Mouse (Mus musculus): ENCODE measurements at regions not wholly inside any gene's neighbourhood (a gene's known extent, or its start where the extent isn't known, plus 50 kb on each side); places are given as distances from the start of the nearest gene placed in this dataset.

- no peak for DNase-seq
- H3K36me3 ChIP-seq (ENCODE audit: control insufficient read depth, insufficient read depth, low read length), result no peaks in the 10 kb centered on the region
- no peak overlapping the region for H3K9ac ChIP-seq (ENCODE audit: low read depth, low read length)
- no peak for TF ChIP-seq POLR2A (IDR thresholded peaks at IDR 0.05; ENCODE audit: insufficient read depth, low read depth, low read length)
- TF ChIP-seq EP300 (IDR thresholded peaks at IDR 0.05; ENCODE audit: insufficient read depth, low read depth, low read length), result no peak
- TF ChIP-seq CTCF (IDR thresholded peaks at IDR 0.05), result no peak
- no peaks in the 10 kb centered on the region for H3K79me2 ChIP-seq (replicated peaks; ENCODE audit: control insufficient read depth, insufficient read depth, low read length)
- no peaks in the 10 kb centered on the region for H3K4me1 ChIP-seq (ENCODE audit: control insufficient read depth, insufficient read depth, low read length)
- H3K27me3 ChIP-seq (ENCODE audit: control insufficient read depth, insufficient read depth, low read length), result no peaks in the 10 kb centered on the region
- H3K27ac ChIP-seq, result no peak overlapping the region
- H3K4me3 ChIP-seq, result no peak overlapping the region
- intact Hi-C loops (cut with DNase I), result no loop called here
- 88% methylated on average over 9 of the region's 9 CpGs for WGBS
Measured at GRCm38 (mm10) chr10:116683374-116683773, 102.1 kb upstream of the Cnot2 start.

- Histone ChIP-seq H3K4me1 (ENCODE audit: control insufficient read depth, insufficient read depth, low read length) (no peaks in the 10 kb centered on the region; the same call in 1 of the 2 replicates), H3K36me3 (ENCODE audit: control insufficient read depth, insufficient read depth, low read length) (no peaks in the 10 kb centered on the region), H3K9ac (ENCODE audit: low read depth, low read length) (no peak overlapping the region), H3K79me2 (replicated peaks; ENCODE audit: control insufficient read depth, insufficient read depth, low read length) (no peaks in the 10 kb centered on the region), H3K27ac (no peak overlapping the region), H3K27me3 (ENCODE audit: control insufficient read depth, insufficient read depth, low read length) (no peaks in the 10 kb centered on the region), H3K4me3 (no peak overlapping the region)
- intact Hi-C loops (cut with DNase I), result no loop called here
- 70% methylated on average over 10 of the region's 10 CpGs for WGBS
- no peak for DNase-seq
- TF ChIP-seq POLR2A (IDR thresholded peaks at IDR 0.05; ENCODE audit: insufficient read depth, low read depth, low read length) (no peak), EP300 (IDR thresholded peaks at IDR 0.05; ENCODE audit: insufficient read depth, low read depth, low read length) (no peak), CTCF (IDR thresholded peaks at IDR 0.05) (no peak)
Measured at GRCm38 (mm10) chr10:116678950-116679735, 97.8 kb upstream of the Cnot2 start.

- Histone ChIP-seq H3K27ac (no peak overlapping the region), H3K27me3 (ENCODE audit: control insufficient read depth, insufficient read depth, low read length) (no peaks in the 10 kb centered on the region), H3K36me3 (ENCODE audit: control insufficient read depth, insufficient read depth, low read length) (no peaks in the 10 kb centered on the region), H3K4me3 (no peak overlapping the region), H3K4me1 (ENCODE audit: control insufficient read depth, insufficient read depth, low read length) (no peaks in the 10 kb centered on the region; the same call in 1 of the 2 replicates), H3K9ac (ENCODE audit: low read depth, low read length) (no peak overlapping the region), H3K79me2 (replicated peaks; ENCODE audit: control insufficient read depth, insufficient read depth, low read length) (no peaks in the 10 kb centered on the region)
- WGBS, result 51% methylated on average over 4 of the region's 4 CpGs
- no peak for DNase-seq
- TF ChIP-seq CTCF (IDR thresholded peaks at IDR 0.05) (no peak), EP300 (IDR thresholded peaks at IDR 0.05; ENCODE audit: insufficient read depth, low read depth, low read length) (no peak), POLR2A (IDR thresholded peaks at IDR 0.05; ENCODE audit: insufficient read depth, low read depth, low read length) (no peak)
- intact Hi-C loops (cut with DNase I), result no loop called here
Measured at GRCm38 (mm10) chr10:116677949-116678348, 96.6 kb upstream of the Cnot2 start.

GRCm38 (mm10) chr10:116675171-116675570 lies 93.9 kb upstream of the Cnot2 start:
- Histone ChIP-seq H3K4me1 (ENCODE audit: control insufficient read depth, insufficient read depth, low read length) (no peaks in the 10 kb centered on the region; the same call in 1 of the 2 replicates), H3K4me3 (no peak overlapping the region), H3K9ac (ENCODE audit: low read depth, low read length) (no peak overlapping the region), H3K27ac (no peak overlapping the region), H3K79me2 (replicated peaks; ENCODE audit: control insufficient read depth, insufficient read depth, low read length) (no peaks in the 10 kb centered on the region), H3K27me3 (ENCODE audit: control insufficient read depth, insufficient read depth, low read length) (no peaks in the 10 kb centered on the region), H3K36me3 (ENCODE audit: control insufficient read depth, insufficient read depth, low read length) (no peaks in the 10 kb centered on the region)
- TF ChIP-seq CTCF (IDR thresholded peaks at IDR 0.05), result no peak
- 76% methylated on average over 7 of the region's 7 CpGs for WGBS
- no peak for DNase-seq
- intact Hi-C loops (cut with DNase I), result no loop called here

GRCm38 (mm10) chr10:116674348-116674747 lies 93.0 kb upstream of the Cnot2 start:
- Histone ChIP-seq H3K27me3 (ENCODE audit: control insufficient read depth, insufficient read depth, low read length) (no peaks in the 10 kb centered on the region), H3K9ac (ENCODE audit: low read depth, low read length) (no peak overlapping the region), H3K79me2 (replicated peaks; ENCODE audit: control insufficient read depth, insufficient read depth, low read length) (no peaks in the 10 kb centered on the region), H3K27ac (no peak overlapping the region), H3K4me3 (no peak overlapping the region), H3K36me3 (ENCODE audit: control insufficient read depth, insufficient read depth, low read length) (no peaks in the 10 kb centered on the region), H3K4me1 (ENCODE audit: control insufficient read depth, insufficient read depth, low read length) (no peaks in the 10 kb centered on the region; the same call in 1 of the 2 replicates)
- 58% methylated on average over 2 of the region's 2 CpGs for WGBS
- no peak for TF ChIP-seq EP300 (IDR thresholded peaks at IDR 0.05; ENCODE audit: insufficient read depth, low read depth, low read length)
- no peak for TF ChIP-seq POLR2A (IDR thresholded peaks at IDR 0.05; ENCODE audit: insufficient read depth, low read depth, low read length)
- no peak for TF ChIP-seq CTCF (IDR thresholded peaks at IDR 0.05)
- intact Hi-C loops (cut with DNase I), result no loop called here
- no peak for DNase-seq

DNA sequence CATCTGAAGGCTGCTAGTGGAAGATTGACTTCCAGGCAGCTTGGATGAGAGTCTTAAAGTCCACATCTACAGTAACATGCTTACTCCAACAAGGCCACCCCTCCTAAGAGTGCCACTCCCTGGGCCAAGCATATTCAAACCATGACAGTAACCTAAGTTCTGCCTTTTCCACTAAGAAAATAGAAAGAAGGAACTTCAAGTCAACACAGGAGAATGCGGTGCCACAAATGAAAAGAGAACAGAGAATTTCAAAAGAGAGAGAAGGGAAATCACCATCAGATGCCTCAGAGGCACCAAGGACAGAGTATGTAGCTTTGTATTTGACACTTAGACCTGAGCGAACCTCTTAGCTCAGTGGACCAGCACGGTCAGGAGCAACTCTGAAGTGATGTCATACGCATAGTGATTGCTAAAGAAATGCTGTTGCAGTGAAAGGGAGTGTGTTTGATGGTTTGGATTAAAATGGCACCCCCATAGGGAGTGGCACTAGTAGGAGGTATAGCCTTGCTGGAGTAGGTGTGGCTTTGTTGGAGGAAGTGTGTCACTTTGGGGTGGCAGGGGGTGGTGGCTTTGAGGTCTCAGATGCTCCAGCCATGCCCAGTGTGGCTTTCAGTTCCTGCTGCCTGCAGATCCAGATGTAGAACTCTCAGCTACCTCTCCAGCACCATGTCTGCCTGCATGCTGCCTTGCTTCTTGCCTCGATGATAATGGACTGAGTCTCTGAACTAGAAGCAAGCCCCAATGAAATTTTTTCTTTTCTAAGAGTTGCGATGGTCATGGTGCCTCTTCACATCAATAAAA lies 77.1 kb upstream of the Cnot2 start:
- Histone ChIP-seq H3K79me2 (replicated peaks; ENCODE audit: control insufficient read depth, insufficient read depth, low read length) (no peaks in the 10 kb centered on the region), H3K36me3 (ENCODE audit: control insufficient read depth, insufficient read depth, low read length) (no peaks in the 10 kb centered on the region), H3K27ac (no peak overlapping the region), H3K27me3 (ENCODE audit: control insufficient read depth, insufficient read depth, low read length) (no peaks in the 10 kb centered on the region), H3K4me1 (ENCODE audit: control insufficient read depth, insufficient read depth, low read length) (no peaks in the 10 kb centered on the region), H3K4me3 (no peak overlapping the region), H3K9ac (ENCODE audit: low read depth, low read length) (no peak overlapping the region)
- TF ChIP-seq EP300 (IDR thresholded peaks at IDR 0.05; ENCODE audit: insufficient read depth, low read depth, low read length) (no peak), CTCF (IDR thresholded peaks at IDR 0.05) (no peak), POLR2A (IDR thresholded peaks at IDR 0.05; ENCODE audit: insufficient read depth, low read depth, low read length) (no peak)
- intact Hi-C loops (cut with DNase I), result no loop called here
- WGBS, result 93% methylated on average over 6 of the region's 6 CpGs
- no peak for DNase-seq

Data from heart, adult 2 months (tissue).